10 mouse cellular contexts compared by ENCODE assay signal in the genomic region with DNA sequence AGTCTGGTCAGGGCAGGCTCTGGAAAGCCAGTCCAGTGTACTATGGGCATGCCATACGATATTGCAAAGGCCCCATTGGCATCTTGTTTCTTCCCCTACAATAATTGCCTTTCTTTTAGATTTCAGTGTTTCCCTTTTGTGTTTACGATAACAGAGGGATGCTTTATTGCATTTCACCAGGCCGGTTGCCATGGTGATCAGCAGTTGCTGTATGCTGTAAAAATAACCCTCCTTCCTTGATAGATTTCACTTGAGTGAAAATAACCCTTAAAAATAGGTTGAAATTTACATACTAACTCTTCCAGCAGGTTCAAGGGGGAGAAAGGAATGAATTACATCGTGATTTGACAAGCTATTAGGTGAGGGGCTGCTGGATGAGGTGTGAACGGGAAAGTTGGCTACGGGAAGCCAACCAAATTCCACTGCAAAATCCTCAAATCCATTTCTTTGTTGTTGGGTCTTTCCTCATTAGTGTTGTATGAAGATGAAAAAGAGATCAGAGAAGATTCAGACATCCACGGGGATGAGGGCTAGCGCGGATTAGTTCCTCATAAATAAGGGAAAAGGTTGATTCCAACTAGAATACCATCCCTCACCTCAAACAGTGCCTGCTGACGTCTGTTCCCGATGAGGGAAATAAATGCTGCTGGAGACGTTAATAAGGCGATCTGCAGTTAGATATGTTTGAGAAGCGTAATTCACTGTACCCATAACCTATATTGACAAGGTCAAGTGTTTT.
A peak's percentile ranks its signal among the peaks of the same experiment; 100 is the strongest.
DNase-seq lines count a peak whose midpoint lies in the region; ATAC-seq and TF ChIP-seq lines count a peak whose summit lies in the region.
"Had no signal": no experiment of that assay in that cellular context is flagged by ENCODE, and none has a peak within 500 bp of the region (broad histone marks: within the 10 kb centered on the region; RNA-seq: fewer than 3 reads in every experiment).

No protein-coding gene starts in this region.

- no peak overlapping the region for H3K9ac ChIP-seq in forebrain, embryonic 16.5 days (replicated peaks; ENCODE audit: low read depth, low read length)
- no peak overlapping the region for H3K9ac ChIP-seq in midbrain, postnatal 0 days (replicated peaks; ENCODE audit: low read length, poor library complexity, severe bottlenecking)
- H3K9ac ChIP-seq: heart, embryonic 15.5 days had no signal

- H3K4me3 ChIP-seq in forebrain, embryonic 16.5 days (replicated peaks; ENCODE audit: low read length): no peak overlapping the region
- H3K4me3 ChIP-seq in midbrain, postnatal 0 days (ENCODE audit: low read depth, low read length): no peak overlapping the region
- H3K4me3 ChIP-seq: heart, embryonic 15.5 days had no signal

- H3K4me1 ChIP-seq in forebrain, embryonic 16.5 days (replicated peaks; ENCODE audit: control insufficient read depth, insufficient read depth, low read length): peaks cover 10% of the 10 kb centered on the region
- 0 out of 2 replicates have a peak, but pooled peaks cover 3% of the 10 kb centered on the region for H3K4me1 ChIP-seq in midbrain, postnatal 0 days (ENCODE audit: insufficient read depth, low read length)
- H3K4me1 ChIP-seq: heart, embryonic 15.5 days had no signal

- no peaks in the 10 kb centered on the region for H3K36me3 ChIP-seq in forebrain, embryonic 16.5 days (ENCODE audit: control insufficient read depth, insufficient read depth)
- no peaks in the 10 kb centered on the region for H3K36me3 ChIP-seq in midbrain, postnatal 0 days (ENCODE audit: insufficient read depth, low read length)
- H3K36me3 ChIP-seq: heart, embryonic 15.5 days had no signal

- 38% methylated on average over 14 of the region's 14 CpGs for WGBS in forebrain, embryonic 16.5 days
- WGBS in midbrain, postnatal 0 days: 30% methylated on average over 14 of the region's 14 CpGs

- H3K27me3 ChIP-seq in forebrain, embryonic 16.5 days (replicated peaks; ENCODE audit: control insufficient read depth, insufficient read depth, low read length): no peaks in the 10 kb centered on the region
- H3K27me3 ChIP-seq in midbrain, postnatal 0 days (ENCODE audit: insufficient read depth, low read length): no peaks in the 10 kb centered on the region
- H3K27me3 ChIP-seq: heart, embryonic 15.5 days had no signal

- H3K27ac ChIP-seq in forebrain, embryonic 16.5 days (ENCODE audit: low read length): peak overlapping the region; percentile 84
- peak overlapping the region; percentile 74 for H3K27ac ChIP-seq in midbrain, postnatal 0 days (ENCODE audit: low read depth, low read length)
- H3K27ac ChIP-seq: heart, embryonic 15.5 days had no signal

- TF ChIP-seq CTCF in midbrain, postnatal 0 days (IDR thresholded peaks at IDR 0.05): no peak

- DNase-seq in embryo, embryonic 10.5 days (ENCODE audit: low spot score): peak; percentile 7
- no peak for DNase-seq in embryo, embryonic 9.5 days (ENCODE audit: extremely low spot score)
- peak; percentile 74 for DNase-seq in layer of hippocampus, adult 9-11 months
- DNase-seq in midbrain, postnatal 0 days (ENCODE audit: low spot score): peak; percentile 75
- DNase-seq in spleen, postnatal 10 days (ENCODE audit: low spot score in 2 of 2): no peak
- no peak for DNase-seq in natural killer cell, adult 2 months (ENCODE audit: low spot score in 2 of 2)
- DNase-seq in MN1 (ENCODE audit: low spot score): no peak
- DNase-seq: kidney, postnatal 25 days had no signal

- no peak overlapping the region for H3K4me2 ChIP-seq in forebrain, embryonic 16.5 days (ENCODE audit: low read length)
- no peak overlapping the region for H3K4me2 ChIP-seq in midbrain, postnatal 0 days (ENCODE audit: low read depth, low read length, poor library complexity, severe bottlenecking)
- H3K4me2 ChIP-seq: heart, embryonic 15.5 days had no signal

- H3K9me3 ChIP-seq in forebrain, embryonic 16.5 days (ENCODE audit: control insufficient read depth, low read length): no peaks in the 10 kb centered on the region
- no peaks in the 10 kb centered on the region for H3K9me3 ChIP-seq in midbrain, postnatal 0 days (ENCODE audit: low read length)
- H3K9me3 ChIP-seq: heart, embryonic 15.5 days had no signal

- ATAC-seq in forebrain, embryonic 16.5 days: peak; percentile 86
- ATAC-seq in midbrain, postnatal 0 days (ENCODE audit: low FRiP score): peak; percentile 58; the same call in 1 of the 2 replicates

Comparison
In these comparisons a context has a peak if more than half of its experiments do, and no peak if none do; other contexts are left out.
1. DNase-seq: peak in embryo, embryonic 10.5 days (single experiment), layer of hippocampus, adult 9-11 months (single experiment) and midbrain, postnatal 0 days (single experiment); none in embryo, embryonic 9.5 days (single experiment), spleen, postnatal 10 days (0 of 2), natural killer cell, adult 2 months (0 of 2) and MN1 (single experiment).